Mouse (Mus musculus) CH12.LX (cell line): ENCODE results near the gene Clp1. TPM values are rescaled to one million over a fixed set of nuclear protein-coding genes. Genes with fewer than 3 reads are reported as not detected.

Source experiments
- DNase-seq: peaks from one replicate; pipeline ENCODE4 v3.0.0-alpha.2; 2013; ENCODE audit errors: extremely low read depth
- H3K27ac ChIP-seq: 2 replicates; pipeline ENCODE4 v1.5.1; 2012; ENCODE audit warnings: low read depth, mild to moderate bottlenecking, control low read depth, moderate library complexity; ENCODE audit not compliant: insufficient read depth
- H3K27me3 ChIP-seq: replicated peaks from 2 replicates; pipeline ENCODE3; 2012; ENCODE audit warnings: inconsistent platforms
- H3K36me3 ChIP-seq, 2 experiments: replicated peaks in 1 of 2; 2 replicates each; pipeline versions ENCODE3 to v1.6.1; 2012; ENCODE audit warnings: inconsistent platforms in 1 of 2, low read length in 1 of 2, mild to moderate bottlenecking in 1 of 2, mixed read lengths in 1 of 2, moderate library complexity in 1 of 2; ENCODE audit not compliant: control insufficient read depth in 1 of 2, insufficient read depth in 1 of 2
- H3K4me1 ChIP-seq, 2 experiments: 2 replicates each; pipeline ENCODE4 v1.6.1; 2012; ENCODE audit warnings: inconsistent platforms in 1 of 2, moderate library complexity in 1 of 2; ENCODE audit not compliant: insufficient read depth in 2 of 2, control insufficient read depth in 1 of 2
- H3K4me2 ChIP-seq: 2 replicates; pipeline ENCODE4 v1.6.1; 2012; ENCODE audit warnings: low read depth, mild to moderate bottlenecking, control low read depth; ENCODE audit not compliant: poor library complexity, insufficient read depth, severe bottlenecking
- H3K4me3 ChIP-seq, 3 experiments: fragments of 150-350 bp in 1 of 3; sonication (generic) in 1 of 3; replicated peaks in 1 of 3; 2 replicates each; pipeline versions ENCODE3 to v1.5.1; 2011 to 2012; ENCODE audit warnings: low read depth in 2 of 3, low read length in 2 of 3, mild to moderate bottlenecking in 2 of 3, moderate library complexity in 2 of 3, control low read depth in 1 of 3, improper control_type of control experiment in 1 of 3, inconsistent platforms in 1 of 3, mixed read lengths in 1 of 3; ENCODE audit not compliant: poor library complexity in 1 of 3
- H3K79me2 ChIP-seq: replicated peaks from 2 replicates; pipeline ENCODE4 v1.6.1; 2012; ENCODE audit warnings: mild to moderate bottlenecking, moderate library complexity; ENCODE audit not compliant: control insufficient read depth, poor library complexity, insufficient read depth, severe bottlenecking; ENCODE audit errors: extremely low read depth
- H3K9ac ChIP-seq: 2 replicates; pipeline ENCODE4 v1.6.1; 2012; ENCODE audit warnings: low read depth, mild to moderate bottlenecking, control low read depth, moderate library complexity; ENCODE audit not compliant: insufficient read depth
- H3K9me3 ChIP-seq: replicated peaks from 2 replicates; pipeline ENCODE3; 2012; ENCODE audit warnings: low read length, inconsistent platforms, mixed read lengths
- CTCF ChIP-seq, 2 experiments: IDR thresholded peaks in 1 of 2; conservative IDR thresholded peaks in 1 of 2; 2 replicates each; pipeline ENCODE4 v1.5.1; 2011 to 2012; ENCODE audit warnings: low read depth in 2 of 2, low read length in 2 of 2, improper control_type of control experiment in 1 of 2, inconsistent platforms in 1 of 2, mild to moderate bottlenecking in 1 of 2, moderate library complexity in 1 of 2
- E2F4 ChIP-seq: IDR thresholded peaks from 2 replicates; pipeline ENCODE4 v1.6.1; 2011; ENCODE audit warnings: low read depth, low read length, improper control_type of control experiment; ENCODE audit not compliant: insufficient replicate concordance
- GABPA ChIP-seq: IDR thresholded peaks from 2 replicates; pipeline ENCODE4 v1.6.1; 2012; ENCODE audit warnings: low read depth, low read length, improper control_type of control experiment, inconsistent platforms; ENCODE audit not compliant: insufficient replicate concordance
- IRF4 ChIP-seq: IDR thresholded peaks from 2 replicates; pipeline ENCODE4 v1.6.1; 2014; ENCODE audit warnings: low read depth, mild to moderate bottlenecking, inconsistent platforms, low read length, improper control_type of control experiment
- JUN ChIP-seq: IDR thresholded peaks from 2 replicates; pipeline ENCODE4 v1.6.1; 2011; ENCODE audit warnings: low read depth, mild to moderate bottlenecking, low read length, improper control_type of control experiment, moderate library complexity; ENCODE audit not compliant: insufficient read depth
- JUND ChIP-seq: conservative IDR thresholded peaks from 2 replicates; pipeline ENCODE4 v1.6.1; 2011; ENCODE audit warnings: low read depth, low read length, improper control_type of control experiment
- KAT2A ChIP-seq: IDR thresholded peaks from 2 replicates; pipeline ENCODE4 v1.6.1; 2012; ENCODE audit warnings: low read length, improper control_type of control experiment, inconsistent platforms; ENCODE audit not compliant: insufficient replicate concordance
- MAFK ChIP-seq: IDR thresholded peaks from 2 replicates; pipeline ENCODE4 v1.6.1; 2011; ENCODE audit warnings: low read length, improper control_type of control experiment; ENCODE audit not compliant: insufficient replicate concordance
- MAZ ChIP-seq: IDR thresholded peaks from 2 replicates; pipeline ENCODE4 v1.6.1; 2012; ENCODE audit warnings: low read depth, mild to moderate bottlenecking, inconsistent platforms, low read length, improper control_type of control experiment, moderate library complexity
- MXI1 ChIP-seq: IDR thresholded peaks from 2 replicates; pipeline ENCODE4 v1.6.1; 2011; ENCODE audit warnings: mild to moderate bottlenecking, low read depth, low read length, improper control_type of control experiment
- NELFE ChIP-seq: IDR thresholded peaks from 2 replicates; pipeline ENCODE4 v1.6.1; 2011; ENCODE audit warnings: low read depth, low read length, improper control_type of control experiment
- PAX5 ChIP-seq: IDR thresholded peaks from 2 replicates; pipeline ENCODE4 v1.6.1; 2012; ENCODE audit warnings: low read length, inconsistent platforms, mixed read lengths
- POLR2A ChIP-seq: IDR thresholded peaks from 2 replicates; pipeline ENCODE4 v1.6.1; 2011; ENCODE audit warnings: low read depth, mild to moderate bottlenecking, improper control_type of control experiment, low read length
- USF1 ChIP-seq: IDR thresholded peaks from 2 replicates; pipeline ENCODE4 v1.6.1; 2014; ENCODE audit warnings: low read depth, mild to moderate bottlenecking, inconsistent platforms, low read length, improper control_type of control experiment
- ZC3H11A ChIP-seq: IDR thresholded peaks from 2 replicates; pipeline ENCODE4 v1.6.1; 2012; ENCODE audit warnings: low read depth, mild to moderate bottlenecking, inconsistent platforms, low read length, improper control_type of control experiment
- ZMIZ1 ChIP-seq: IDR thresholded peaks from 2 replicates; pipeline ENCODE4 v1.6.1; 2012; ENCODE audit warnings: low read depth, mild to moderate bottlenecking, inconsistent platforms, low read length, improper control_type of control experiment
- ZNF384 ChIP-seq: IDR thresholded peaks from 2 replicates; pipeline ENCODE4 v1.6.1; 2012; ENCODE audit warnings: low read depth, low read length, improper control_type of control experiment, inconsistent platforms
- dilution Hi-C: fragments of 300-500 bp; cut with MboI; formaldehyde crosslinking; loops from 2 replicates; pipeline ENCODE4 v1.14.3; 2020; ENCODE audit warnings: low sequenced_read_pairs; ENCODE audit not compliant: extremely low pct_unique_long_range_greater_than_20kb, extremely low pct_ligation_motif_present
- in situ Hi-C: fragments of 300-500 bp; cut with MboI; formaldehyde crosslinking; loops from 3 replicates; pipeline ENCODE4 v1.14.3; 2019; ENCODE audit warnings: low sequenced_read_pairs, low pct_ligation_motif_present, low pct_unique_long_range_greater_than_20kb, mixed read lengths
- polyA plus RNA-seq: library from polyadenylated mRNA; unstranded; fragments of >175 nt; gene quantifications from 2 replicates; pipeline ENCODE4 v1.2.1, GENCODE M21; 2012; ENCODE audit warnings: low read depth; ENCODE audit not compliant: insufficient read length
- total RNA-seq, 2 experiments: library from RNA; depleted of rRNA; stranded (reverse); fragments of 300-350 nt in 1 of 2; fragments of >200 nt in 1 of 2; gene quantifications; 2 replicates each; pipeline ENCODE4 v1.2.3; 2012 to 2014

Gene Clp1
- total and polyA plus RNA-seq, 3 experiments, result 32.0 to 65.2 (median 46.5) TPM

GRCm38 (mm10) chr2:84735346-84735920 lies 8.3 kb upstream of the Clp1 start:
- TF ChIP-seq GABPA (no peak), POLR2A (no peak), ZNF384 (no peak), JUND (no peak), CTCF (conservative IDR thresholded peaks at IDR 0.05 in 1 of 2, IDR thresholded peaks at IDR 0.05 in 1 of 2; ENCODE audit: low read depth in 2 of 2, low read length in 2 of 2) (no peak), JUN (no peak), PAX5 (no peak), IRF4 (no peak), MXI1 (no peak), USF1 (no peak), KAT2A (no peak), MAFK (no peak), MAZ (no peak), ZC3H11A (no peak), E2F4 (no peak), NELFE (no peak)
- TF ChIP-seq, all 38 proteins: peak for 0
- DNase-seq, result no peak
- H3K4me1 ChIP-seq, result peaks cover 0 to 3% of the 10 kb centered on the region in 2 experiments; a peak in 1 of 4 replicates
- peaks cover 23% of the 10 kb centered on the region for H3K27me3 ChIP-seq
- no peak overlapping the region for H3K4me2 ChIP-seq
- H3K9me3 ChIP-seq, result no peaks in the 10 kb centered on the region
- no peak overlapping the region for H3K27ac ChIP-seq
- no peak overlapping the region for H3K9ac ChIP-seq
- in situ Hi-C loops, result no loop called here
- H3K79me2 ChIP-seq, result no peaks in the 10 kb centered on the region
- dilution Hi-C loops, result no loop called here
- H3K4me3 ChIP-seq, result no peak overlapping the region
- no peaks in the 10 kb centered on the region for H3K36me3 ChIP-seq

GRCm38 (mm10) chr2:84734919-84735318 lies 7.8 kb upstream of the Clp1 start:
- DNase-seq, result no peak
- H3K27ac ChIP-seq, result no peak overlapping the region
- no peaks in the 10 kb centered on the region for H3K9me3 ChIP-seq
- peaks cover 0 to 3% of the 10 kb centered on the region in 2 experiments; a peak in 1 of 4 replicates for H3K4me1 ChIP-seq
- dilution Hi-C loops, result no loop called here
- in situ Hi-C loops, result no loop called here
- H3K9ac ChIP-seq, result no peak overlapping the region
- 0 out of 2 replicates have a peak, but pooled peaks have one; percentile 25 for TF ChIP-seq MXI1
- TF ChIP-seq ZMIZ1, result no peak
- 0 out of 2 replicates have a peak, but pooled peaks have one; percentile 1 for TF ChIP-seq IRF4
- peak overlapping the region; percentile 85 for H3K4me2 ChIP-seq
- H3K4me3 ChIP-seq, result peak overlapping the region in 1 of 3 experiments; percentile 59
- peaks cover 20% of the 10 kb centered on the region for H3K27me3 ChIP-seq
- H3K36me3 ChIP-seq, result no peaks in the 10 kb centered on the region
- H3K79me2 ChIP-seq, result no peaks in the 10 kb centered on the region
